Mouse (Mus musculus) embryonic fibroblast, embryonic 13.5 days (primary cell): ENCODE measurements around the gene Ngdn. TPM values are rescaled to one million over a fixed set of nuclear protein-coding genes. Genes with fewer than 3 reads are reported as not detected.

Experiments
- H3K27ac ChIP-seq: 2 replicates; pipeline ENCODE4 v1.5.1; 2012; ENCODE audit warnings: low read length, control low read depth, inconsistent platforms; ENCODE audit not compliant: insufficient read depth
- H3K4me1 ChIP-seq: 2 replicates; pipeline ENCODE4 v1.6.1; 2011; ENCODE audit warnings: low read length; ENCODE audit not compliant: control insufficient read depth, insufficient read depth
- H3K4me3 ChIP-seq: 2 replicates; pipeline ENCODE4 v1.5.1; 2011; ENCODE audit warnings: mild to moderate bottlenecking, control low read depth, low read length; ENCODE audit not compliant: insufficient read depth
- CTCF ChIP-seq: IDR thresholded peaks from 2 replicates; pipeline ENCODE4 v1.5.1; 2011; ENCODE audit warnings: mild to moderate bottlenecking, control low read depth, low read length, moderate library complexity, borderline replicate concordance; ENCODE audit not compliant: insufficient read depth
- POLR2A ChIP-seq: IDR thresholded peaks from 2 replicates; pipeline ENCODE4 v1.6.1; 2011; ENCODE audit warnings: low read depth, mild to moderate bottlenecking, control low read depth, low read length, moderate library complexity
- polyA plus RNA-seq: library from polyadenylated mRNA; stranded (reverse); fragments of >200 nt; gene quantifications from 2 replicates; pipeline ENCODE4 v1.2.4, GENCODE M21; 2011; ENCODE audit warnings: low read depth; ENCODE audit not compliant: missing spikeins, insufficient read length

Ngdn gene
- polyA plus RNA-seq, 1 experiment, result 37.7 TPM

DNA sequence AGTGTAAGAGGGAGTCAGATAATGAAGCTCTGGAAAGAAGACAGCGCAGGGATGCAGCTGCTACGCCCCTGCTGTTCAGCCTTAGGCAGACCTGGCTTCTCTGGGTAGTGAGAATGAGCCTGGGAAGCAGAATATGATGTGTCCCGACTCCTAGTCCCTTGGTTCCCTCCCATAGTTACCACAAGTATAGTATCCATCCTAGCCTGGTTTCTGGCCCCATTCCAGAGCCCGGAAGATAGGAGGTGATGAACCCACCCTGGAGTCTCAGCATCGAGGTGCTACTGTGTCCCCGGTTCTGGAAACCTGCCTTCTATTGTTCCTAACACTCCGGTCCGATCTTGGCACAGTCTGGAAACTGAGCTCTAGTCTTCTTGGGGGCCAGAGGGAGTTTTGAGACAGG, 6.8 kb upstream of the Ngdn start:
- Histone ChIP-seq H3K4me3 (no peak overlapping the region), H3K4me1 (no peaks in the 10 kb centered on the region), H3K27ac (no peak overlapping the region)
- TF ChIP-seq POLR2A (no peak), CTCF (no peak)

GRCm38 (mm10) chr14:55011116-55011515, 4.1 kb upstream of the Ngdn start:
- TF ChIP-seq CTCF, result peak; percentile 15; the same call in 1 of the 2 replicates
- TF ChIP-seq POLR2A, result no peak
- Histone ChIP-seq H3K4me3 (no peak overlapping the region), H3K27ac (no peak overlapping the region), H3K4me1 (no peaks in the 10 kb centered on the region)

GRCm38 (mm10) chr14:55014591-55014990, 663 bp upstream of the Ngdn start:
- peak overlapping the region; percentile 46 for H3K4me3 ChIP-seq
- TF ChIP-seq CTCF (no peak), POLR2A (no peak)
- H3K4me1 ChIP-seq, result no peaks in the 10 kb centered on the region
- peak overlapping the region; percentile 80 for H3K27ac ChIP-seq

GRCm38 (mm10) chr14:55015767-55016111, 485 bp downstream of the Ngdn start:
- TF ChIP-seq POLR2A, result no peak
- TF ChIP-seq CTCF, result no peak
- Histone ChIP-seq H3K4me1 (no peaks in the 10 kb centered on the region), H3K27ac (peak overlapping the region; percentile 71), H3K4me3 (peak overlapping the region; percentile 97)

DNA sequence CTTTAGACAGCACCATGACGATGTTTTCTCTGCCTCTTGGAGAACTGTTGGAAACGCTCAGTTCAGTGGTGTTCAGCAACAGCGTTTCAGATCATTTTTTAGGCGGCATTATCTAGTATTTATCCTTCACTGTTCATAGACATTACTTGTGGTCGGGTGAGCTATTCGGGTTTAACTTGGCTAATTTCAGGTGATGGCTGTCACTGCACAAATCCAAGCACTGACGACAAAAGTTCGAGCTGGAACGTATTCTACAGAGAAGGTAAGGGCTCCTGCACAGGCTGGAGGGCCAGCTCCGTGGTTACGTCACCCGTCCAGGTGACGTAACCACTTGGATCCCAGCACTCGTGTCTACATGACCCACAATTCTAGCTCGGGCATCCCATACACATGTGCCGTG, 1.6 kb downstream of the Ngdn start:
- TF ChIP-seq POLR2A, result no peak
- TF ChIP-seq CTCF, result no peak
- H3K4me3 ChIP-seq, result no peak overlapping the region
- H3K27ac ChIP-seq, result no peak overlapping the region
- H3K4me1 ChIP-seq, result no peaks in the 10 kb centered on the region

DNA sequence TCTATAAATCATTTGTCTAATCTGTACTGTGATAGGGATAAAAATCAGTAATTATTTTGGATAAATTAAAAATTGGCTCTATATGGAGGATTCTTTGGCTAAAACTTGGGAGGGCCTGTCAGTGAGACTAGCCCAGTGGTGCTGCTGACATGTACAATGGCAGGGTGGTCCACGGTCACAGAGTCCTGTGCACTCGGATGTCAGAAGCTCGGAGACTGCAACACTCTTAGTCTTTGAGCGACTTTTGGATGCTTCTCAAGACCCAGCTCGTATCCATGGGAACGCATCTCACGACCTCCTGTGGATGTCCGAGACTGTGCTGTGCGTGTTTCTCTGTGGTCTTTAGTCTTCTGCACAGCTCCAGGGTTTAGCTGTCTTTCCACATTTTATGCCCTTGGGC, 5.1 kb downstream of the Ngdn start:
- Histone ChIP-seq H3K4me3 (no peak overlapping the region), H3K27ac (no peak overlapping the region), H3K4me1 (no peaks in the 10 kb centered on the region)
- TF ChIP-seq POLR2A (no peak), CTCF (no peak)

DNA sequence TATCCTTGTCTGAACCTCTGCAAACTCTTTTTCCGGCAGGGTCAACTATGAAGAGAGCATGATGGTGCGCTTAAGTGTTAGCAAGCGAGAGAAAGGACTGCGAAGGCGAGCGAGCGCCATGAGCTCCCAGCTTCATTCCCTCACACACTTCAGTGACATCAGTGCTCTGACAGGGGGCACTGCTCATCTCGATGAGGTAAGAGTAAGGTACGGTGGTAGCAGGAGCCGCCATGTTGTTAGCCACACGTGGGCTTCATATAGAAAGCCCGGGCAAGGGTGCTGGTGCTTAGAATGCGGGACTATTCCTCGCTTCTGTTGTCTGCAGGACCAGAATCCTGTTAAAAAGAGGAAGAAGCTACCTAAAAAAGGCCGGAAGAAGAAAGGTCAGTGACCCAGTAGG, 7.8 kb downstream of the Ngdn start:
- TF ChIP-seq CTCF (no peak), POLR2A (no peak)
- Histone ChIP-seq H3K4me3 (no peak overlapping the region), H3K27ac (no peak overlapping the region), H3K4me1 (no peaks in the 10 kb centered on the region)

DNA sequence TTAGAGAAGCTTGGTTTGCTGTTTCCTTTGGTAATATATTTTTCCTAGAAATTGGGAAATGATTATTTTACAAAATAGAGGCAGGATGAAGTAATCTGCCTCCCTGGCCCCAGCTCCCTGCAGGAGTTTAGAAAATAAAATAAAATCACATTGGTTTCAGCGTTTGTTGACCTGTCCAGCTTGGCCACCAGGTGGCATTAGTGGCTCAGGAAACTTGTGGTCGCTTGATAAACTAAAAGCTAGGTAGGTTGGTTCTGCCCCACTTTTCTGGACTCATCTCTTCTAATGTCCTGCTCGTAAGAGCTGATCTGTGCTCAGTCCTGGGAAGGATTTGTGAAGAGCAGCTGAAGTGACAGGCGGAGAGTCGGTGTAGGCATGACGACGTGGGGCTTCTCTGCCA, 9.0 kb downstream of the Ngdn start:
- TF ChIP-seq POLR2A (no peak), CTCF (peak; percentile 35; the same call in 1 of the 2 replicates)
- no peaks in the 10 kb centered on the region for H3K4me1 ChIP-seq
- no peak overlapping the region for H3K4me3 ChIP-seq
- H3K27ac ChIP-seq, result no peak overlapping the region

DNA sequence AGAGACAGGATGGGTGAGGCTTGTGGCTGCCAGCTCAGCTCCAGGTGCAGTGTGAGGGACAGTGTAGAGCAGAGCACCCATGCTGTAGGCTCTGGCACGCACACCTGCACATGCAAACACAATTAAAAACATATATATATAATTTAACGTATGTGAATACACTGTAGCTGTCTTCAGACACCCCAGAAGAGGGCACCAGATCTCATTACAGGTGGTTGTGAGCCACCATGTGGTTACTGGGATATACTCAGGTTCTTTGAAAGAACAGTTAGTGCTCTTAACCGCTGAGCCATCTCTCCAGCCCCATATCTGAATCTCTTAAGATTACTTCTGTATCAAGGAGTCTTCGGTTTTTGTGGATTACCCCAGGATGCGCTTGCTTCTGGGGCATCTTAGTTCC, 10.3 kb downstream of the Ngdn start:
- Histone ChIP-seq H3K4me1 (no peaks in the 10 kb centered on the region), H3K4me3 (no peak overlapping the region), H3K27ac (no peak overlapping the region)
- TF ChIP-seq POLR2A (no peak), CTCF (no peak)

DNA sequence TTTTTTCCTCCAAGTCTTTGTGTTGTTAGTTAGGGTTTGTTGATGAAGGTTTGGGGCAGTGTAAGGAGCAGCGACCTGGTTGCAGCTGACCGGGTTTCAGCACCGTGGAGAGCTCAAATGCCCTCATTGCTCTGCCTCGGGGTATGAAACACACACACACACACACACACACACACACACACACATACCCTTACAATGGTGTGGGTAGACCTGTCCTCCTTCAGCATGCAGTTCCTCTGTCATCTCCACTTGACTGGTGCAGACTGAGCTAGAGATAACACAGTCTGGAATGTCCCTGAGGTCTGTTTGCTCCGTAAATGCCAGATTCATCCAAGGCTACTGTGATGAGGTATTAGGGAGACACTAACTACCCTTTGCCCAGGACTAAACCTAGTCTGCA, 12.0 kb downstream of the Ngdn start:
- H3K4me1 ChIP-seq, result no peaks in the 10 kb centered on the region
- no peak overlapping the region for H3K4me3 ChIP-seq
- no peak overlapping the region for H3K27ac ChIP-seq
- TF ChIP-seq POLR2A (no peak), CTCF (no peak)

- TF ChIP-seq CTCF (no peak), POLR2A (no peak)
- H3K27ac ChIP-seq, result no peak overlapping the region
- H3K4me1 ChIP-seq, result no peaks in the 10 kb centered on the region
- H3K4me3 ChIP-seq, result no peak overlapping the region
Observed at GRCm38 (mm10) chr14:55027653-55028052, 12.4 kb downstream of the Ngdn start.
